Mouse (Mus musculus) layer of hippocampus, adult 9-11 months (tissue): Measurements from ENCODE around the gene Iqcj.

Experiments
- DNase-seq: peaks from one replicate; pipeline ENCODE4 v3.0.0; 2022

Gene Iqcj

GRCm38 (mm10) chr3:67892026-67892705 lies at the start of gene Iqcj, which contains the start of gene Iqschfp:
Gene Iqcj, plus strand, starts transcription at chr3:67892220.
Gene Iqschfp, plus strand, starts transcription at chr3:67892232.
- peak; percentile 8 for DNase-seq

- DNase-seq, result no peak
Measured at GRCm38 (mm10) chr3:67852397-67852796, 39.6 kb upstream of the Iqcj start.

- no peak for DNase-seq
Measured at GRCm38 (mm10) chr3:67861524-67861923, 30.5 kb upstream of the Iqcj start.

GRCm38 (mm10) chr3:67867420-67868065 lies 24.5 kb upstream of the Iqcj start:
- DNase-seq, result no peak

- no peak for DNase-seq
Measured at GRCm38 (mm10) chr3:67869424-67869823, 22.6 kb upstream of the Iqcj start.

- DNase-seq, result no peak
Measured at GRCm38 (mm10) chr3:67877253-67877652, 14.8 kb upstream of the Iqcj start.

GRCm38 (mm10) chr3:67884335-67884734 lies 7.7 kb upstream of the Iqcj start:
- no peak for DNase-seq

GRCm38 (mm10) chr3:67886176-67886575 lies 5.8 kb upstream of the Iqcj start:
- DNase-seq, result no peak

- DNase-seq, result no peak
Measured at GRCm38 (mm10) chr3:67887251-67887650, 4.8 kb upstream of the Iqcj start.

- DNase-seq, result peak; percentile 7
Measured at GRCm38 (mm10) chr3:67892768-67893167, 748 bp downstream of the Iqcj start.

GRCm38 (mm10) chr3:67902517-67902916 lies 10.5 kb downstream of the Iqcj start:
- DNase-seq, result no peak

- no peak for DNase-seq
Measured at GRCm38 (mm10) chr3:67908586-67908985, 16.6 kb downstream of the Iqcj start.

- DNase-seq, result no peak
Measured at GRCm38 (mm10) chr3:67918098-67918497, 26.1 kb downstream of the Iqcj start.

GRCm38 (mm10) chr3:67918634-67919259 lies 26.7 kb downstream of the Iqcj start:
- DNase-seq, result no peak

GRCm38 (mm10) chr3:67923095-67923494 lies 31.1 kb downstream of the Iqcj start:
- DNase-seq, result no peak

- no peak for DNase-seq
Measured at GRCm38 (mm10) chr3:67925453-67925852, 33.4 kb downstream of the Iqcj start.

- DNase-seq, result no peak
Measured at GRCm38 (mm10) chr3:67930424-67931133, 38.6 kb downstream of the Iqcj start.

GRCm38 (mm10) chr3:67931181-67931580 lies 39.2 kb downstream of the Iqcj start:
- peak; percentile 38 for DNase-seq

GRCm38 (mm10) chr3:67931914-67932313 lies 39.9 kb downstream of the Iqcj start:
- no peak for DNase-seq

- no peak for DNase-seq
Measured at GRCm38 (mm10) chr3:67935829-67936228, 43.8 kb downstream of the Iqcj start.

GRCm38 (mm10) chr3:67947000-67947399 lies 55.0 kb downstream of the Iqcj start:
- DNase-seq, result no peak

GRCm38 (mm10) chr3:67952517-67952940 lies 60.5 kb downstream of the Iqcj start:
- no peak for DNase-seq

GRCm38 (mm10) chr3:67954459-67955065 lies 62.5 kb downstream of the Iqcj start:
- DNase-seq, result no peak
